Mouse (Mus musculus): ENCODE data around the gene Cacna1c. TPM values are rescaled to one million over a fixed set of nuclear protein-coding genes. Genes with fewer than 3 reads are reported as not detected.

The Cacna1c gene
- polyA plus RNA-seq, 1 experiment from 2014 or later: 2.0 TPM

GRCm38 (mm10) chr6:119051721-119052120 lies 144.5 kb downstream of the Cacna1c start:
- H3K4me1 ChIP-seq: peaks cover 24% of the 10 kb centered on the region
- H3K27me3 ChIP-seq (ENCODE audit: poor library complexity, severe bottlenecking): no peaks in the 10 kb centered on the region
- H3K36me3 ChIP-seq (replicated peaks): no peaks in the 10 kb centered on the region
- H3K4me3 ChIP-seq: no peak overlapping the region
- WGBS: 86% methylated on average over 2 of the region's 2 CpGs
- no peak for DNase-seq (ENCODE audit: extremely low spot score, low spot score)
- no peaks in the 10 kb centered on the region for H3K9me3 ChIP-seq
- H3K27ac ChIP-seq: no peak overlapping the region

- Histone ChIP-seq H3K4me3 (no peak overlapping the region), H3K9me3 (no peaks in the 10 kb centered on the region), H3K4me1 (peaks cover 30% of the 10 kb centered on the region), H3K27me3 (ENCODE audit: poor library complexity, severe bottlenecking) (no peaks in the 10 kb centered on the region), H3K27ac (no peak overlapping the region), H3K36me3 (replicated peaks) (no peaks in the 10 kb centered on the region)
- no peak for DNase-seq (ENCODE audit: extremely low spot score, low spot score)
- 67% methylated on average over 8 of the region's 8 CpGs for WGBS
Observed at GRCm38 (mm10) chr6:119047340-119047739, 148.9 kb downstream of the Cacna1c start.

GRCm38 (mm10) chr6:119045498-119045897 lies 150.7 kb downstream of the Cacna1c start:
- no peak overlapping the region for H3K4me3 ChIP-seq
- peaks cover 42% of the 10 kb centered on the region for H3K4me1 ChIP-seq
- H3K27ac ChIP-seq: no peak overlapping the region
- H3K36me3 ChIP-seq (replicated peaks): no peaks in the 10 kb centered on the region
- H3K27me3 ChIP-seq (ENCODE audit: poor library complexity, severe bottlenecking): no peaks in the 10 kb centered on the region
- no peak for DNase-seq (ENCODE audit: extremely low spot score, low spot score)
- H3K9me3 ChIP-seq: no peaks in the 10 kb centered on the region
- WGBS: 90% methylated on average over 7 of the region's 7 CpGs

- no peak for DNase-seq (ENCODE audit: extremely low spot score, low spot score)
- H3K9me3 ChIP-seq: no peaks in the 10 kb centered on the region
- H3K4me1 ChIP-seq: peaks cover 47% of the 10 kb centered on the region
- no peak overlapping the region for H3K4me3 ChIP-seq
- H3K27ac ChIP-seq: no peak overlapping the region
- H3K27me3 ChIP-seq (ENCODE audit: poor library complexity, severe bottlenecking): no peaks in the 10 kb centered on the region
- H3K36me3 ChIP-seq (replicated peaks): no peaks in the 10 kb centered on the region
- WGBS: 90% methylated on average over 7 of the region's 7 CpGs
Observed at GRCm38 (mm10) chr6:119044148-119044547, 152.1 kb downstream of the Cacna1c start.

- no peak for DNase-seq (ENCODE audit: extremely low spot score, low spot score)
- Histone ChIP-seq H3K27ac (no peak overlapping the region), H3K4me3 (no peak overlapping the region), H3K9me3 (no peaks in the 10 kb centered on the region), H3K36me3 (replicated peaks) (no peaks in the 10 kb centered on the region), H3K27me3 (ENCODE audit: poor library complexity, severe bottlenecking) (no peaks in the 10 kb centered on the region), H3K4me1 (peaks cover 35% of the 10 kb centered on the region)
- WGBS: 86% methylated on average over 3 of the region's 3 CpGs
Observed at GRCm38 (mm10) chr6:119042803-119043202, 153.4 kb downstream of the Cacna1c start.

GRCm38 (mm10) chr6:119040961-119041360 lies 155.3 kb downstream of the Cacna1c start:
- Histone ChIP-seq H3K4me1 (peaks cover 25% of the 10 kb centered on the region), H3K27ac (no peak overlapping the region), H3K27me3 (ENCODE audit: poor library complexity, severe bottlenecking) (no peaks in the 10 kb centered on the region), H3K4me3 (no peak overlapping the region), H3K9me3 (no peaks in the 10 kb centered on the region), H3K36me3 (replicated peaks) (no peaks in the 10 kb centered on the region)
- DNase-seq (ENCODE audit: extremely low spot score, low spot score): no peak
- WGBS: 78% methylated on average over 7 of the region's 7 CpGs

GRCm38 (mm10) chr6:119039815-119040214 lies 156.4 kb downstream of the Cacna1c start:
- H3K27me3 ChIP-seq (ENCODE audit: poor library complexity, severe bottlenecking): no peaks in the 10 kb centered on the region
- no peak overlapping the region for H3K27ac ChIP-seq
- H3K4me3 ChIP-seq: no peak overlapping the region
- H3K36me3 ChIP-seq (replicated peaks): no peaks in the 10 kb centered on the region
- 0 out of 2 replicates have a peak, but pooled peaks cover 2% of the 10 kb centered on the region for H3K9me3 ChIP-seq
- DNase-seq (ENCODE audit: extremely low spot score, low spot score): no peak
- H3K4me1 ChIP-seq: peaks cover 25% of the 10 kb centered on the region
- 72% methylated on average over 7 of the region's 7 CpGs for WGBS

GRCm38 (mm10) chr6:119039293-119039692 lies 156.9 kb downstream of the Cacna1c start:
- no peak overlapping the region for H3K4me3 ChIP-seq
- WGBS: 93% methylated on average over 5 of the region's 5 CpGs

GRCm38 (mm10) chr6:119037815-119038214 lies 158.4 kb downstream of the Cacna1c start:
- peaks cover 25% of the 10 kb centered on the region for H3K4me1 ChIP-seq
- H3K27ac ChIP-seq: no peak overlapping the region
- WGBS: 92% methylated on average over 6 of the region's 6 CpGs
- H3K27me3 ChIP-seq (ENCODE audit: poor library complexity, severe bottlenecking): no peaks in the 10 kb centered on the region
- H3K9me3 ChIP-seq: 0 out of 2 replicates have a peak, but pooled peaks cover 6% of the 10 kb centered on the region
- no peak overlapping the region for H3K4me3 ChIP-seq
- no peaks in the 10 kb centered on the region for H3K36me3 ChIP-seq (replicated peaks)
- no peak for DNase-seq (ENCODE audit: extremely low spot score, low spot score)

More at GRCm38 (mm10) chr6:119039293-119039692, 156.9 kb downstream of the Cacna1c start:
- no peaks in the 10 kb centered on the region for H3K27me3 ChIP-seq (ENCODE audit: poor library complexity, severe bottlenecking)
- no peaks in the 10 kb centered on the region for H3K36me3 ChIP-seq (replicated peaks)
- H3K4me1 ChIP-seq: peaks cover 25% of the 10 kb centered on the region
- H3K9me3 ChIP-seq: 0 out of 2 replicates have a peak, but pooled peaks cover 6% of the 10 kb centered on the region
- H3K27ac ChIP-seq: no peak overlapping the region
- no peak for DNase-seq (ENCODE audit: extremely low spot score, low spot score)

GRCm38 (mm10) chr6:119037047-119037446 lies 159.2 kb downstream of the Cacna1c start:
- no peaks in the 10 kb centered on the region for H3K27me3 ChIP-seq (ENCODE audit: poor library complexity, severe bottlenecking)
- H3K36me3 ChIP-seq (replicated peaks): no peaks in the 10 kb centered on the region
- no peak overlapping the region for H3K27ac ChIP-seq
- H3K9me3 ChIP-seq: 0 out of 2 replicates have a peak, but pooled peaks cover 6% of the 10 kb centered on the region
- WGBS: 73% methylated on average over 2 of the region's 2 CpGs
- DNase-seq (ENCODE audit: extremely low spot score, low spot score): no peak
- H3K4me3 ChIP-seq: no peak overlapping the region
- peaks cover 24% of the 10 kb centered on the region for H3K4me1 ChIP-seq

- no peak overlapping the region for H3K27ac ChIP-seq
- WGBS: 90% methylated on average over 6 of the region's 6 CpGs
- peaks cover 13% of the 10 kb centered on the region for H3K4me1 ChIP-seq
- H3K27me3 ChIP-seq (ENCODE audit: poor library complexity, severe bottlenecking): no peaks in the 10 kb centered on the region
- no peak overlapping the region for H3K4me3 ChIP-seq
- H3K36me3 ChIP-seq (replicated peaks): no peaks in the 10 kb centered on the region
- H3K9me3 ChIP-seq: 0 out of 2 replicates have a peak, but pooled peaks cover 6% of the 10 kb centered on the region
- no peak for DNase-seq (ENCODE audit: extremely low spot score, low spot score)
Observed at GRCm38 (mm10) chr6:119035361-119035760, 160.9 kb downstream of the Cacna1c start.

- WGBS: 98% methylated on average over 2 of the region's 2 CpGs
- no peak overlapping the region for H3K27ac ChIP-seq
Observed at GRCm38 (mm10) chr6:119034947-119035346, 161.3 kb downstream of the Cacna1c start.

GRCm38 (mm10) chr6:119027880-119028279 lies 168.3 kb downstream of the Cacna1c start:
- WGBS: 80% methylated on average over 6 of the region's 6 CpGs
- Histone ChIP-seq H3K9me3 (no peaks in the 10 kb centered on the region), H3K4me3 (no peak overlapping the region), H3K36me3 (replicated peaks) (no peaks in the 10 kb centered on the region), H3K27me3 (ENCODE audit: poor library complexity, severe bottlenecking) (no peaks in the 10 kb centered on the region), H3K27ac (no peak overlapping the region), H3K4me1 (peaks cover 12% of the 10 kb centered on the region)
- no peak for DNase-seq (ENCODE audit: extremely low spot score, low spot score)

More at GRCm38 (mm10) chr6:119034947-119035346, 161.3 kb downstream of the Cacna1c start:
- no peak for DNase-seq (ENCODE audit: extremely low spot score, low spot score)
- no peaks in the 10 kb centered on the region for H3K27me3 ChIP-seq (ENCODE audit: poor library complexity, severe bottlenecking)
- H3K36me3 ChIP-seq (replicated peaks): no peaks in the 10 kb centered on the region
- no peak overlapping the region for H3K4me3 ChIP-seq
- 0 out of 2 replicates have a peak, but pooled peaks cover 6% of the 10 kb centered on the region for H3K9me3 ChIP-seq
- peaks cover 12% of the 10 kb centered on the region for H3K4me1 ChIP-seq

GRCm38 (mm10) chr6:119022850-119023249 lies 173.4 kb downstream of the Cacna1c start:
- Histone ChIP-seq H3K9me3 (no peaks in the 10 kb centered on the region), H3K27ac (no peak overlapping the region), H3K4me3 (no peak overlapping the region), H3K4me1 (peaks cover 13% of the 10 kb centered on the region), H3K36me3 (replicated peaks) (no peaks in the 10 kb centered on the region), H3K27me3 (ENCODE audit: poor library complexity, severe bottlenecking) (no peaks in the 10 kb centered on the region)
- 69% methylated on average over 2 of the region's 2 CpGs for whole genome bisulfite sequencing
- no peak for DNase-seq (ENCODE audit: extremely low spot score, low spot score)

Data from forebrain, embryonic 10.5 days (tissue).